Comparison of ENCODE assay signal across 9 mouse cellular contexts in genomic region chr2:27539336-27539735, GRCm38 (mm10). TPM values are rescaled to one million over a fixed set of nuclear protein-coding genes. Genes with fewer than 3 reads are reported as not detected.
A peak's percentile ranks its signal among the peaks of the same experiment; 100 is the strongest.
DNase-seq lines count a peak whose midpoint lies in the region; ATAC-seq and TF ChIP-seq lines count a peak whose summit lies in the region.
"Had no signal": no experiment of that assay in that cellular context is flagged by ENCODE, and none has a peak within 500 bp of the region (broad histone marks: within the 10 kb centered on the region; RNA-seq: fewer than 3 reads in every experiment).

No protein-coding gene starts in this region.

- peak; percentile 33 for DNase-seq in liver, adult 2 months (ENCODE audit: extremely low read depth, low read depth, low spot score)
- no peak for DNase-seq in liver
- peak; percentile 7 to 29 for DNase-seq in cerebellum, postnatal 36 days
- no peak for DNase-seq in hindbrain, embryonic 14.5 days (ENCODE audit: low spot score)
- no peak for DNase-seq in adrenal gland, postnatal 36 days
- DNase-seq in frontal cortex, postnatal 25 days (ENCODE audit: low spot score in 2 of 2), result no peak
- no peak for DNase-seq in ovary, postnatal 36 days (ENCODE audit: low spot score)

- ATAC-seq in hindbrain, embryonic 14.5 days (ENCODE audit: low FRiP score), result no peak

- 21% methylated on average over 5 of the region's 5 CpGs for WGBS in liver, adult 2 months
- 23% methylated on average over 5 of the region's 5 CpGs for WGBS in hindbrain, embryonic 14.5 days

- peaks cover 7% of the 10 kb centered on the region; the same call in 1 of the 2 replicates for H3K36me3 ChIP-seq in liver, adult 2 months (ENCODE audit: control insufficient read depth, insufficient read depth, low read length)
- H3K36me3 ChIP-seq in hindbrain, embryonic 14.5 days (replicated peaks; ENCODE audit: control insufficient read depth, insufficient read depth), result peaks cover 24% of the 10 kb centered on the region
- H3K36me3 ChIP-seq in myocyte (ENCODE audit: control insufficient read depth, insufficient read depth), result peaks cover 9% of the 10 kb centered on the region

- no peaks in the 10 kb centered on the region for H3K9me3 ChIP-seq in hindbrain, embryonic 14.5 days (ENCODE audit: control insufficient read depth, low read length)
- H3K9me3 ChIP-seq: megakaryocyte, embryonic 14.5 days had no signal

- no peak for TF ChIP-seq POLR2A in liver, adult 2 months (IDR thresholded peaks at IDR 0.05; ENCODE audit: extremely low read depth, insufficient read depth, low read length)
- TF ChIP-seq POLR2A in myocyte (IDR thresholded peaks at IDR 0.05; ENCODE audit: insufficient read length, low read depth), result no peak

- H3K27me3 ChIP-seq in liver, adult 2 months (ENCODE audit: control insufficient read depth, insufficient read depth, low read length), result no peaks in the 10 kb centered on the region
- no peaks in the 10 kb centered on the region for H3K27me3 ChIP-seq in hindbrain, embryonic 14.5 days (ENCODE audit: control insufficient read depth, insufficient read depth, low read length)
- H3K27me3 ChIP-seq in myocyte (ENCODE audit: control insufficient read depth, insufficient read depth, insufficient read length), result no peaks in the 10 kb centered on the region
- H3K27me3 ChIP-seq: megakaryocyte, embryonic 14.5 days had no signal

- peak overlapping the region; percentile 85 for H3K4me2 ChIP-seq in hindbrain, embryonic 14.5 days (replicated peaks)
- peak overlapping the region; percentile 54 for H3K4me2 ChIP-seq in myocyte (ENCODE audit: low read depth)

- H3K79me2 ChIP-seq in liver, adult 2 months (ENCODE audit: control insufficient read depth, insufficient read depth, low read length), result no peaks in the 10 kb centered on the region
- no peaks in the 10 kb centered on the region for H3K79me2 ChIP-seq in myocyte (ENCODE audit: control insufficient read depth, insufficient read depth)

- no peak overlapping the region for H3ac ChIP-seq in myocyte (ENCODE audit: control insufficient read depth, insufficient read length)

- H3K4me1 ChIP-seq in liver, adult 2 months (ENCODE audit: control insufficient read depth, insufficient read depth, low read length), result peaks cover 13% of the 10 kb centered on the region
- peaks cover 14% of the 10 kb centered on the region for H3K4me1 ChIP-seq in hindbrain, embryonic 14.5 days (replicated peaks; ENCODE audit: control insufficient read depth, insufficient read depth, low read length)

- no peak overlapping the region for H3K27ac ChIP-seq in liver, adult 2 months (replicated peaks; ENCODE audit: insufficient read depth, low read depth, low read length)
- peak overlapping the region; percentile 93 for H3K27ac ChIP-seq in hindbrain, embryonic 14.5 days

- H3K4me3 ChIP-seq in liver, adult 2 months (ENCODE audit: insufficient read depth, low read depth, low read length), result no peak overlapping the region
- peak overlapping the region; percentile 45 for H3K4me3 ChIP-seq in hindbrain, embryonic 14.5 days (replicated peaks; ENCODE audit: low read length)
- H3K4me3 ChIP-seq in myocyte, result no peak overlapping the region

- no peak overlapping the region for H3K9ac ChIP-seq in liver, adult 2 months (ENCODE audit: low read depth, low read length)
- H3K9ac ChIP-seq in hindbrain, embryonic 14.5 days, result peak overlapping the region; percentile 48

- TF ChIP-seq CTCF in liver, adult 2 months (IDR thresholded peaks at IDR 0.05; ENCODE audit: low read depth, low read length), result no peak

TF ChIP-seq in myocyte, 11 proteins besides CTCF, POLR2A, EP300 and RAD21:
- no peak for TF ChIP-seq TCF12 (IDR thresholded peaks at IDR 0.05; ENCODE audit: insufficient read depth, poor library complexity, severe bottlenecking)
- no peak for TF ChIP-seq REST (IDR thresholded peaks at IDR 0.05; ENCODE audit: insufficient read depth, insufficient read length)
- no peak for TF ChIP-seq MAX (IDR thresholded peaks at IDR 0.05; ENCODE audit: low read depth)
- no peak for TF ChIP-seq TCF3 (IDR thresholded peaks at IDR 0.05; ENCODE audit: insufficient read length, low read depth)
- no peak for TF ChIP-seq POLR2AphosphoS2 (IDR thresholded peaks at IDR 0.05; ENCODE audit: insufficient read length, low read depth)
- no peak for TF ChIP-seq USF1 (IDR thresholded peaks at IDR 0.05; ENCODE audit: low read depth)
- no peak for TF ChIP-seq CEBPB (IDR thresholded peaks at IDR 0.05; ENCODE audit: insufficient read depth, poor library complexity, severe bottlenecking)
- no peak for TF ChIP-seq E2F4 (IDR thresholded peaks at IDR 0.05; ENCODE audit: insufficient read depth)
- no peak for TF ChIP-seq MYOD1 (IDR thresholded peaks at IDR 0.05; ENCODE audit: control insufficient read depth in 1 of 3, insufficient read length in 2 of 3, low read depth in 2 of 3)
- no peak for TF ChIP-seq MYOG (IDR thresholded peaks at IDR 0.05; ENCODE audit: control insufficient read depth in 1 of 3, insufficient read depth in 1 of 3, insufficient read length in 2 of 3, low read depth in 2 of 3)
- TF ChIP-seq SRF (IDR thresholded peaks at IDR 0.05; ENCODE audit: control insufficient read depth, insufficient read length, low read depth), result no peak

RNA-seq across cellular contexts. Expression of gene Wdr5, which starts 24.4 kb away (rescaled TPM):
- 16.7 and 20.4 TPM in 2 replicates for total RNA-seq in liver, adult 2 months (2014; rRNA removed)
- polyA plus RNA-seq in liver, adult 2 months (2012; rRNA removed), result 17.2 and 18.3 TPM in 2 replicates
- 39.1 and 42.1 TPM in 2 replicates for polyA plus RNA-seq in hindbrain, embryonic 14.5 days (2014; fragmentation: Nextera tagmentation; extraction: Ambion mirVana)
- 34.8 TPM for polyA plus RNA-seq in myocyte (2012; fragmentation: generic; extraction: Trizol)
- total RNA-seq in adrenal gland, postnatal 36 days (2021), result 10 to 100 TPM; 32.9 to 37.2 TPM

RNA-seq across cellular contexts. Expression of gene Brd3, which starts 31.9 kb away (rescaled TPM):
- 5.8 and 7.9 TPM in 2 replicates for total RNA-seq in liver, adult 2 months (2014; rRNA removed)
- polyA plus RNA-seq in liver, adult 2 months (2012; rRNA removed), result 14.8 and 17.2 TPM in 2 replicates
- polyA plus RNA-seq in hindbrain, embryonic 14.5 days (2014; fragmentation: Nextera tagmentation; extraction: Ambion mirVana), result 132 and 134 TPM in 2 replicates
- polyA plus RNA-seq in myocyte (2012; fragmentation: generic; extraction: Trizol), result 26.8 TPM
- total RNA-seq in adrenal gland, postnatal 36 days (2021), result 10 to 100 TPM; 64.5 to 78.6 TPM

Comparison
In these comparisons a context has a peak if more than half of its experiments do, and no peak if none do; other contexts are left out.
1. DNase-seq: peak in liver, adult 2 months (single experiment) and cerebellum, postnatal 36 days (2 of 2); none in liver (single experiment), hindbrain, embryonic 14.5 days (single experiment), adrenal gland, postnatal 36 days (0 of 2), frontal cortex, postnatal 25 days (0 of 2) and ovary, postnatal 36 days (single experiment).